Mouse (Mus musculus) adrenal gland, postnatal 14 days (tissue): ENCODE measurements around the gene Cacna1e. TPM values are rescaled to one million over a fixed set of nuclear protein-coding genes. Genes with fewer than 3 reads are reported as not detected.

Experiments used
- DNase-seq: peaks from one replicate; pipeline ENCODE4 v3.0.0; 2021; ENCODE audit warnings: mixed read lengths
- total RNA-seq: library from RNA; stranded (reverse); gene quantifications from 2 replicates; pipeline ENCODE4 v1.2.3, GENCODE M21; 2021

Cacna1e gene
- total RNA-seq, 1 experiment from 2014 or later = 0.30 TPM

GRCm38 (mm10) chr1:154784862-154785261 is 99.4 kb downstream of the Cacna1e start:
- DNase-seq = no peak

GRCm38 (mm10) chr1:154783521-154783920 is 100.8 kb downstream of the Cacna1e start:
- no peak for DNase-seq

- no peak for DNase-seq
Observed at GRCm38 (mm10) chr1:154779908-154780514, 104.3 kb downstream of the Cacna1e start.

- DNase-seq = no peak
Observed at GRCm38 (mm10) chr1:154776344-154776743, 108.0 kb downstream of the Cacna1e start.

GRCm38 (mm10) chr1:154774468-154774867 is 109.8 kb downstream of the Cacna1e start:
- DNase-seq = no peak

GRCm38 (mm10) chr1:154771111-154771510 is 113.2 kb downstream of the Cacna1e start:
- no peak for DNase-seq

- DNase-seq = no peak
Observed at GRCm38 (mm10) chr1:154770542-154770941, 113.8 kb downstream of the Cacna1e start.

- DNase-seq = no peak
Observed at GRCm38 (mm10) chr1:154763132-154763531, 121.2 kb downstream of the Cacna1e start.

GRCm38 (mm10) chr1:154752081-154752480 is 132.2 kb downstream of the Cacna1e start:
- DNase-seq = no peak

GRCm38 (mm10) chr1:154748531-154748930 is 135.8 kb downstream of the Cacna1e start:
- DNase-seq = no peak

- DNase-seq = no peak
Observed at GRCm38 (mm10) chr1:154745241-154745640, 139.1 kb downstream of the Cacna1e start.

- no peak for DNase-seq
Observed at GRCm38 (mm10) chr1:154730411-154730961, 153.8 kb downstream of the Cacna1e start.

GRCm38 (mm10) chr1:154729269-154729980 is 154.9 kb downstream of the Cacna1e start:
- peak; percentile 85 for DNase-seq

- no peak for DNase-seq
Observed at GRCm38 (mm10) chr1:154728682-154729081, 155.6 kb downstream of the Cacna1e start.

- no peak for DNase-seq
Observed at GRCm38 (mm10) chr1:154727696-154728095, 156.6 kb downstream of the Cacna1e start.

- peak; percentile 18 for DNase-seq
Observed at GRCm38 (mm10) chr1:154726361-154727161, 157.7 kb downstream of the Cacna1e start.

- DNase-seq = no peak
Observed at GRCm38 (mm10) chr1:154725356-154726320, 158.7 kb downstream of the Cacna1e start.

GRCm38 (mm10) chr1:154723537-154724286 is 160.6 kb downstream of the Cacna1e start:
- DNase-seq = peak; percentile 40

GRCm38 (mm10) chr1:154723078-154723477 is 161.2 kb downstream of the Cacna1e start:
- DNase-seq = no peak

- DNase-seq = no peak
Observed at GRCm38 (mm10) chr1:154715596-154715995, 168.7 kb downstream of the Cacna1e start.

- DNase-seq = no peak
Observed at GRCm38 (mm10) chr1:154712747-154713146, 171.6 kb downstream of the Cacna1e start.
